Mouse (Mus musculus): ENCODE data around the gene Zswim8. TPM values are rescaled to one million over a fixed set of nuclear protein-coding genes. Genes with fewer than 3 reads are reported as not detected.

Zswim8 gene
- polyA plus RNA-seq, 1 experiment: 73.4 TPM

GRCm38 (mm10) chr14:20764942-20765341, 57.6 kb downstream of the Zswim8 start:
- Histone ChIP-seq H3K9me3 (no peaks in the 10 kb centered on the region), H3K4me1 (peaks cover 20% of the 10 kb centered on the region), H3K27me3 (replicated peaks) (no peaks in the 10 kb centered on the region), H3K36me3 (replicated peaks; ENCODE audit: low read length) (peaks cover 88% of the 10 kb centered on the region), H3K4me3 (replicated peaks) (no peak overlapping the region)
- TF ChIP-seq FLI1 (IDR thresholded peaks at IDR 0.05; ENCODE audit: low read length) (no peak), GATA1 (IDR thresholded peaks at IDR 0.05; ENCODE audit: borderline replicate concordance, low read length) (no peak)

GRCm38 (mm10) chr14:20765642-20766258, 58.4 kb downstream of the Zswim8 start:
- no peaks in the 10 kb centered on the region for H3K27me3 ChIP-seq (replicated peaks)
- peak overlapping the region; percentile 83 for H3K4me3 ChIP-seq (replicated peaks)
- H3K9me3 ChIP-seq: no peaks in the 10 kb centered on the region
- peaks cover 22% of the 10 kb centered on the region for H3K4me1 ChIP-seq
- peaks cover 88% of the 10 kb centered on the region for H3K36me3 ChIP-seq (replicated peaks; ENCODE audit: low read length)
- TF ChIP-seq FLI1 (IDR thresholded peaks at IDR 0.05; ENCODE audit: low read length) (no peak), GATA1 (IDR thresholded peaks at IDR 0.05; ENCODE audit: borderline replicate concordance, low read length) (no peak)

GRCm38 (mm10) chr14:20767936-20768335, 60.6 kb downstream of the Zswim8 start:
- H3K36me3 ChIP-seq (replicated peaks; ENCODE audit: low read length): peaks cover 88% of the 10 kb centered on the region
- no peak overlapping the region for H3K4me3 ChIP-seq (replicated peaks)
- TF ChIP-seq FLI1 (IDR thresholded peaks at IDR 0.05; ENCODE audit: low read length): no peak
- H3K27me3 ChIP-seq (replicated peaks): no peaks in the 10 kb centered on the region
- H3K4me1 ChIP-seq: peaks cover 37% of the 10 kb centered on the region
- no peaks in the 10 kb centered on the region for H3K9me3 ChIP-seq

- Histone ChIP-seq H3K4me3 (replicated peaks) (no peak overlapping the region), H3K9me3 (no peaks in the 10 kb centered on the region), H3K36me3 (replicated peaks; ENCODE audit: low read length) (peaks cover 88% of the 10 kb centered on the region), H3K4me1 (peaks cover 44% of the 10 kb centered on the region), H3K27me3 (replicated peaks) (no peaks in the 10 kb centered on the region)
- no peak for TF ChIP-seq FLI1 (IDR thresholded peaks at IDR 0.05; ENCODE audit: low read length)
- TF ChIP-seq GATA1 (IDR thresholded peaks at IDR 0.05; ENCODE audit: borderline replicate concordance, low read length): no peak
Observed at GRCm38 (mm10) chr14:20768581-20768980, 61.2 kb downstream of the Zswim8 start.

GRCm38 (mm10) chr14:20771941-20772340, 64.6 kb downstream of the Zswim8 start:
- peaks cover 87% of the 10 kb centered on the region for H3K36me3 ChIP-seq (replicated peaks; ENCODE audit: low read length)
- no peaks in the 10 kb centered on the region for H3K9me3 ChIP-seq
- H3K4me1 ChIP-seq: peaks cover 61% of the 10 kb centered on the region
- no peak overlapping the region for H3K4me3 ChIP-seq (replicated peaks)
- H3K27me3 ChIP-seq (replicated peaks): no peaks in the 10 kb centered on the region
- TF ChIP-seq GATA1 (IDR thresholded peaks at IDR 0.05; ENCODE audit: borderline replicate concordance, low read length): no peak

GRCm38 (mm10) chr14:20772808-20773207, 65.5 kb downstream of the Zswim8 start:
- peaks cover 88% of the 10 kb centered on the region for H3K36me3 ChIP-seq (replicated peaks; ENCODE audit: low read length)
- TF ChIP-seq GATA1 (IDR thresholded peaks at IDR 0.05; ENCODE audit: borderline replicate concordance, low read length) (no peak), FLI1 (IDR thresholded peaks at IDR 0.05; ENCODE audit: low read length) (no peak)

More at GRCm38 (mm10) chr14:20772808-20773207, 65.5 kb downstream of the Zswim8 start:
- Histone ChIP-seq H3K4me1 (peaks cover 61% of the 10 kb centered on the region), H3K27me3 (replicated peaks) (no peaks in the 10 kb centered on the region), H3K4me3 (replicated peaks) (no peak overlapping the region), H3K9me3 (no peaks in the 10 kb centered on the region)

Other genes with a start within 250 kb of the Zswim8 start
- gene Anxa7, start 227.4 kb upstream of the Zswim8 start, polyA plus RNA-seq (2012; ENCODE audit: insufficient read depth, low replicate concordance): 37.0 and 167 TPM in 2 replicates
- gene Mss51, start 210.7 kb upstream of the Zswim8 start, polyA plus RNA-seq (2012; ENCODE audit: insufficient read depth, low replicate concordance): not detected in 2 replicates
- gene Ppp3cb, start 161.0 kb upstream of the Zswim8 start, polyA plus RNA-seq (2012; ENCODE audit: insufficient read depth, low replicate concordance): 1.00 and 1.6 TPM in 2 replicates
- 1.5 TPM in 1 of 2 replicates, not detected in the other for gene Usp54, start 66.5 kb upstream of the Zswim8 start, polyA plus RNA-seq (2012; ENCODE audit: insufficient read depth, low replicate concordance)
- not detected in 2 replicates for gene Myoz1, start 51.0 kb upstream of the Zswim8 start, polyA plus RNA-seq (2012; ENCODE audit: insufficient read depth, low replicate concordance)
- 0.23 and 0.74 TPM in 2 replicates for gene Synpo2l, start 39.2 kb upstream of the Zswim8 start, polyA plus RNA-seq (2012; ENCODE audit: insufficient read depth, low replicate concordance)
- gene Sec24c, start 33.2 kb upstream of the Zswim8 start, polyA plus RNA-seq (2012; ENCODE audit: insufficient read depth, low replicate concordance): 49.1 and 52.5 TPM in 2 replicates
- gene Fut11, start 12.6 kb upstream of the Zswim8 start, polyA plus RNA-seq (2012; ENCODE audit: insufficient read depth, low replicate concordance): 8.5 and 13.9 TPM in 2 replicates
- 4.5 and 7.2 TPM in 2 replicates for gene Chchd1, start 4.5 kb upstream of the Zswim8 start, polyA plus RNA-seq (2012; ENCODE audit: insufficient read depth, low replicate concordance)
- gene Ndst2, start 27.0 kb downstream of the Zswim8 start, polyA plus RNA-seq (2012; ENCODE audit: insufficient read depth, low replicate concordance): 4.0 and 4.1 TPM in 2 replicates
- 11.9 and 12.1 TPM in 2 replicates for gene Camk2g, start 86.5 kb downstream of the Zswim8 start, polyA plus RNA-seq (2012; ENCODE audit: insufficient read depth, low replicate concordance)
- gene Plau, start 129.1 kb downstream of the Zswim8 start, polyA plus RNA-seq (2012; ENCODE audit: insufficient read depth, low replicate concordance): 0.35 TPM in 1 of 2 replicates, not detected in the other
- gene Vcl, start 221.8 kb downstream of the Zswim8 start, polyA plus RNA-seq (2012; ENCODE audit: insufficient read depth, low replicate concordance): 76.3 and 106 TPM in 2 replicates

Data from megakaryocyte, embryonic 14.5 days (primary cell).